Mouse (Mus musculus) retina, embryonic 14.5 days (tissue): ENCODE results near the gene Eno1.

Experiments used
- DNase-seq: peaks from one replicate; pipeline ENCODE4 v3.0.0-alpha.2; 2015; ENCODE audit warnings: low spot score

The Eno1 gene

GRCm38 (mm10) chr4:150226818-150227688, 9.5 kb upstream of the Eno1 start:
- DNase-seq = no peak

- DNase-seq = no peak
These were observed 7.8 kb upstream of the Eno1 start for GRCm38 (mm10) chr4:150228581-150229348.

GRCm38 (mm10) chr4:150229747-150230390, 6.7 kb upstream of the Eno1 start:
- no peak for DNase-seq

- DNase-seq = no peak
These were observed 5.8 kb upstream of the Eno1 start for GRCm38 (mm10) chr4:150230460-150231407.

- DNase-seq = no peak
These were observed 4.7 kb upstream of the Eno1 start for GRCm38 (mm10) chr4:150231871-150232270.

- no peak for DNase-seq
These were observed 1.8 kb upstream of the Eno1 start for GRCm38 (mm10) chr4:150234599-150235327.

GRCm38 (mm10) chr4:150235585-150235984, 936 bp upstream of the Eno1 start:
- DNase-seq = no peak

GRCm38 (mm10) chr4:150236031-150236430, 490 bp upstream of the Eno1 start:
- no peak for DNase-seq

- DNase-seq = no peak
These were observed 1.3 kb downstream of the Eno1 start for GRCm38 (mm10) chr4:150237636-150238361.

- DNase-seq = no peak
These were observed 2.0 kb downstream of the Eno1 start for GRCm38 (mm10) chr4:150238433-150239086.

- DNase-seq = no peak
These were observed 2.6 kb downstream of the Eno1 start for GRCm38 (mm10) chr4:150239087-150239480.

- no peak for DNase-seq
These were observed 3.0 kb downstream of the Eno1 start for GRCm38 (mm10) chr4:150239503-150239902.

- peak; percentile 100 for DNase-seq
These were observed 3.4 kb downstream of the Eno1 start for GRCm38 (mm10) chr4:150239951-150240368.

- DNase-seq = no peak
These were observed 3.9 kb downstream of the Eno1 start for GRCm38 (mm10) chr4:150240381-150240886.

GRCm38 (mm10) chr4:150241708-150242107, 5.2 kb downstream of the Eno1 start:
- no peak for DNase-seq

GRCm38 (mm10) chr4:150242745-150243144, 6.2 kb downstream of the Eno1 start:
- DNase-seq = no peak

- DNase-seq = no peak
These were observed 9.4 kb downstream of the Eno1 start for GRCm38 (mm10) chr4:150245876-150246275.

- peak; percentile 79 for DNase-seq
These were observed 11.5 kb downstream of the Eno1 start for GRCm38 (mm10) chr4:150248009-150248408.

- DNase-seq = no peak
These were observed 12.4 kb downstream of the Eno1 start for GRCm38 (mm10) chr4:150248917-150249316.
